ENCODE assay signal across 18 mouse cellular contexts in the genomic region with DNA sequence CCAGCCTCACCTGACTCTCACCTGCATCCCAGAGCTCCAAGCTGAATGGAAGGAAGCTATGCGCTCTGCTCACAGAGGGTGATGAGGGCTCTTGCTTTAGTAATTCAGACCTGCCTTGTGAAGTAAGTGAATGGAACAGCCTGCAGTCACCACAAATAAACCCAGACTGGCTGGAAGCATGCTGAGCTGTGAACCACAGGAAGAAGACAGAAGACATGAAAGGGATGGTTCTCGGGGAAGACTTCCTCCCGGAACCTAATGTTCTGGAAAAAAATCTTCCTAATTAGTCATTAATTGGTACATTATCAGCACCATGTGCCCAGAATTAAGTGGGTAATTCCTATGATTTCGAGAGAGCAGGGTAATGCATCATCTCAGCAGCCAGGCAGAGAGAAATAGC.
DNase-seq lines count a peak whose midpoint lies in the region; ATAC-seq and TF ChIP-seq lines count a peak whose summit lies in the region.
"Had no signal": no experiment of that assay in that cellular context is flagged by ENCODE, and none has a peak within 500 bp of the region (broad histone marks: within the 10 kb centered on the region; RNA-seq: fewer than 3 reads in every experiment).

No protein-coding gene starts in this region.

- no peaks in the 10 kb centered on the region for H3K9me3 ChIP-seq in forebrain, embryonic 14.5 days (replicated peaks; ENCODE audit: control insufficient read depth, low read length)
- H3K9me3 ChIP-seq in forebrain, embryonic 15.5 days, result no peaks in the 10 kb centered on the region
- H3K9me3 ChIP-seq in midbrain, postnatal 0 days (ENCODE audit: low read length), result no peaks in the 10 kb centered on the region
- H3K9me3 ChIP-seq in midbrain, embryonic 14.5 days (ENCODE audit: control insufficient read depth, low read length), result no peaks in the 10 kb centered on the region
- H3K9me3 ChIP-seq: embryonic facial prominence, embryonic 15.5 days; heart, embryonic 10.5 days; kidney, embryonic 15.5 days; liver, embryonic 12.5 days; midbrain, embryonic 10.5 days had no signal

- no peak overlapping the region for H3K9ac ChIP-seq in forebrain, embryonic 14.5 days (ENCODE audit: low read length)
- no peak overlapping the region for H3K9ac ChIP-seq in forebrain, embryonic 15.5 days (replicated peaks)
- no peak overlapping the region for H3K9ac ChIP-seq in midbrain, postnatal 0 days (replicated peaks; ENCODE audit: low read length, poor library complexity, severe bottlenecking)
- H3K9ac ChIP-seq in midbrain, embryonic 14.5 days (replicated peaks; ENCODE audit: low read length), result no peak overlapping the region
- H3K9ac ChIP-seq: embryonic facial prominence, embryonic 15.5 days; kidney, embryonic 15.5 days; liver, embryonic 12.5 days; lung, embryonic 14.5 days had no signal

- no peak for TF ChIP-seq CTCF in midbrain, postnatal 0 days (IDR thresholded peaks at IDR 0.05)

- no peak overlapping the region for H3K27ac ChIP-seq in forebrain, embryonic 14.5 days (ENCODE audit: low read depth, low read length)
- H3K27ac ChIP-seq in forebrain, embryonic 15.5 days (replicated peaks), result no peak overlapping the region
- H3K27ac ChIP-seq in midbrain, postnatal 0 days (ENCODE audit: low read depth, low read length), result no peak overlapping the region
- H3K27ac ChIP-seq in midbrain, embryonic 14.5 days (replicated peaks; ENCODE audit: low read depth, low read length), result no peak overlapping the region
- H3K27ac ChIP-seq: embryonic facial prominence, embryonic 15.5 days; heart, embryonic 10.5 days; kidney, embryonic 15.5 days; liver, embryonic 12.5 days; midbrain, embryonic 10.5 days had no signal

- 30% methylated on average over 4 of the region's 4 CpGs for WGBS in forebrain, embryonic 14.5 days
- WGBS in forebrain, embryonic 15.5 days, result 33% methylated on average over 4 of the region's 4 CpGs
- WGBS in midbrain, postnatal 0 days, result 49% methylated on average over 4 of the region's 4 CpGs
- WGBS in midbrain, embryonic 14.5 days, result 70% methylated on average over 4 of the region's 4 CpGs

- ATAC-seq in forebrain, embryonic 14.5 days, result no peak
- ATAC-seq in forebrain, embryonic 15.5 days (replicated peaks), result no peak
- ATAC-seq in midbrain, postnatal 0 days (ENCODE audit: low FRiP score), result no peak
- ATAC-seq in midbrain, embryonic 14.5 days (ENCODE audit: low FRiP score, low TSS enrichment), result no peak
- no peak for ATAC-seq in monocyte, adult 5-6 weeks (replicated peaks; ENCODE audit: insufficient number of reproducible peaks, low FRiP score, low TSS enrichment, poor library complexity, severe bottlenecking)
- ATAC-seq: liver, embryonic 12.5 days had no signal

- H3K4me2 ChIP-seq in forebrain, embryonic 14.5 days (ENCODE audit: low read length), result no peak overlapping the region
- no peak overlapping the region for H3K4me2 ChIP-seq in forebrain, embryonic 15.5 days (replicated peaks)
- no peak overlapping the region for H3K4me2 ChIP-seq in midbrain, postnatal 0 days (ENCODE audit: low read depth, low read length, poor library complexity, severe bottlenecking)
- H3K4me2 ChIP-seq in midbrain, embryonic 14.5 days (ENCODE audit: low read length), result no peak overlapping the region
- H3K4me2 ChIP-seq: embryonic facial prominence, embryonic 15.5 days; kidney, embryonic 15.5 days; liver, embryonic 12.5 days; lung, embryonic 14.5 days had no signal

- peak; percentile 24 for DNase-seq in forebrain, embryonic 14.5 days (ENCODE audit: low spot score)
- peak; percentile 11 for DNase-seq in midbrain, postnatal 0 days (ENCODE audit: low spot score)
- no peak for DNase-seq in midbrain, embryonic 14.5 days
- DNase-seq in cerebellum, adult 9-11 months, result peak; percentile 34
- peak; percentile 50 for DNase-seq in retina, postnatal 1 day
- DNase-seq in kidney, postnatal 4 days, result no peak
- DNase-seq: adrenal gland, postnatal 14 days; heart, postnatal 14 days; lung, embryonic 14.5 days; lung, postnatal 4 days; right cerebral cortex, postnatal 25 days had no signal

- H3K4me3 ChIP-seq in forebrain, embryonic 14.5 days (ENCODE audit: low read depth, low read length), result no peak overlapping the region
- no peak overlapping the region for H3K4me3 ChIP-seq in forebrain, embryonic 15.5 days
- H3K4me3 ChIP-seq in midbrain, postnatal 0 days (ENCODE audit: low read depth, low read length), result no peak overlapping the region
- no peak overlapping the region for H3K4me3 ChIP-seq in midbrain, embryonic 14.5 days (replicated peaks; ENCODE audit: low read depth, low read length)
- H3K4me3 ChIP-seq: embryonic facial prominence, embryonic 15.5 days; heart, embryonic 10.5 days; kidney, embryonic 15.5 days; liver, embryonic 12.5 days; midbrain, embryonic 10.5 days had no signal

- H3K36me3 ChIP-seq in forebrain, embryonic 14.5 days (ENCODE audit: control insufficient read depth, insufficient read depth, low read length), result no peaks in the 10 kb centered on the region
- no peaks in the 10 kb centered on the region for H3K36me3 ChIP-seq in forebrain, embryonic 15.5 days
- no peaks in the 10 kb centered on the region for H3K36me3 ChIP-seq in midbrain, postnatal 0 days (ENCODE audit: insufficient read depth, low read length)
- H3K36me3 ChIP-seq in midbrain, embryonic 14.5 days (ENCODE audit: control insufficient read depth, insufficient read depth, low read length), result no peaks in the 10 kb centered on the region
- H3K36me3 ChIP-seq: embryonic facial prominence, embryonic 15.5 days; heart, embryonic 10.5 days; kidney, embryonic 15.5 days; liver, embryonic 12.5 days; midbrain, embryonic 10.5 days had no signal

- H3K27me3 ChIP-seq in forebrain, embryonic 14.5 days (replicated peaks; ENCODE audit: control insufficient read depth, insufficient read depth, low read length), result no peaks in the 10 kb centered on the region
- no peaks in the 10 kb centered on the region for H3K27me3 ChIP-seq in forebrain, embryonic 15.5 days
- H3K27me3 ChIP-seq in midbrain, postnatal 0 days (ENCODE audit: insufficient read depth, low read length), result no peaks in the 10 kb centered on the region
- H3K27me3 ChIP-seq in midbrain, embryonic 14.5 days (ENCODE audit: control insufficient read depth, insufficient read depth, low read length), result no peaks in the 10 kb centered on the region
- H3K27me3 ChIP-seq: embryonic facial prominence, embryonic 15.5 days; kidney, embryonic 15.5 days; liver, embryonic 12.5 days had no signal

- H3K4me1 ChIP-seq in forebrain, embryonic 14.5 days (ENCODE audit: control insufficient read depth, insufficient read depth, low read length), result no peaks in the 10 kb centered on the region
- peaks cover 3% of the 10 kb centered on the region; the same call in 1 of the 2 replicates for H3K4me1 ChIP-seq in forebrain, embryonic 15.5 days
- no peaks in the 10 kb centered on the region; the same call in 1 of the 2 replicates for H3K4me1 ChIP-seq in midbrain, postnatal 0 days (ENCODE audit: insufficient read depth, low read length)
- H3K4me1 ChIP-seq in midbrain, embryonic 14.5 days (ENCODE audit: control insufficient read depth, insufficient read depth, low read length), result no peaks in the 10 kb centered on the region

Comparison
In these comparisons a context has a peak if more than half of its experiments do, and no peak if none do; other contexts are left out.
1. DNase-seq: peak in forebrain, embryonic 14.5 days (single experiment), midbrain, postnatal 0 days (single experiment), cerebellum, adult 9-11 months (single experiment) and retina, postnatal 1 day (single experiment); none in midbrain, embryonic 14.5 days (single experiment) and kidney, postnatal 4 days (0 of 2).